Mouse (Mus musculus): ENCODE measurements around the gene Cdv3.

Gene Cdv3

DNA sequence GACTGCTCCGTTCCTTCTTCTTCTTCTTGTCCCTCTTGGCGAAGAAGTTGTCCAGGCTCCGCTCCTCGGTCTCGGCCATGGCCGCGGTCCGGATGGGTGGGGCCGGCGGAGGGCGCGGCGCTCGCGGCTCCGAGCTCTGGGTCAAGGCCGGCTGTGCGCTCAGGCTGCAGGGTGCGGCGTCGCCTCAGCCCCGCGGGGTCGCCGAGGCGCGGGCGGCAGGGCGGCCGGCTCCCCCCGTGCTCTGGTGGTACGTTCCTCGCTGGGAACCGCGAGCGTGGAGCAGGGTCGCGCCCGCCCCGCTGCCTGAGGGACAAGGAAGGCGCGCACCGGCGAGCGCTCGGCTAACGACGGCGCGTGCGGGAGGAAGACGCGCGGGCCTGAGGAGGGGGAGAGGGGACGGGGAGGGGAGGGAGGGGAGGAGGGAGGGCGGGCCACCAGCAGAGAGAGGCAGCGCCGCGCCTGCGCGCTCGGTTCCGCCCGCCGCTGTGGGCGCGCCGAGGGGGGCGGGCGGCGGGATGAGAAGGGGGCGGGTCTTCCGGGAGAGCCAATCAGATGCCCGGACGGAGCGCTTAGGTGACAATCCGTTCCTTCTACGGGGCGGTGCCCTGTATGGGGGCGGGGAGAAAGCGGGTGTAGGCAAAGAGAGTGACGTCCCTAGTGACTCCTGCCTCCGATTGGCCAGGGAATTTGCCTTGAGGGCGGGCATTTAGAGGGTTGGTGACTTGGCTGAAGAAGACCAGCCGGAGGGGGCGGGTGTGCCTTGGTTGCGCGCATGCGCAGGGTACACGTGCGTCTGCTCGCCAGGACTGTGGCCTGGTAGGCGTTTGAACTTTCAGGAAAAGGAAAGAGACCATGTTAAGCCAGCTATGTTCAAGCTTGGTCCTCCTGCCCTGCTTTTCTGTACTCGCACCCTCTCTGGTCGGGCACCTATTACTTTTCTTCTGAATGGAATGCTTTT, at the start of gene Cdv3:
TSS of gene Cdv3 (minus strand) at position 551 of the 958 bp plus-strand sequence.
- peak; percentile 100 for DNase-seq

GRCm38 (mm10) chr9:103413457-103413856, 47.8 kb upstream of the Cdv3 start:
- no peak for DNase-seq

- DNase-seq = no peak
These were observed 43.5 kb upstream of the Cdv3 start for GRCm38 (mm10) chr9:103409119-103409518.

GRCm38 (mm10) chr9:103408136-103408777, 42.6 kb upstream of the Cdv3 start:
- no peak for DNase-seq

GRCm38 (mm10) chr9:103403331-103403973, 37.8 kb upstream of the Cdv3 start:
- no peak for DNase-seq

GRCm38 (mm10) chr9:103398509-103399157, 33.0 kb upstream of the Cdv3 start:
- peak; percentile 10 for DNase-seq

GRCm38 (mm10) chr9:103393256-103393655, 27.6 kb upstream of the Cdv3 start:
- DNase-seq = no peak

- DNase-seq = no peak
These were observed 26.2 kb upstream of the Cdv3 start for GRCm38 (mm10) chr9:103391796-103392372.

GRCm38 (mm10) chr9:103389261-103389660, 23.6 kb upstream of the Cdv3 start:
- DNase-seq = no peak

- DNase-seq = no peak
These were observed 21.5 kb upstream of the Cdv3 start for GRCm38 (mm10) chr9:103387011-103387653.

GRCm38 (mm10) chr9:103386573-103386972, 20.9 kb upstream of the Cdv3 start:
- no peak for DNase-seq

- no peak for DNase-seq
These were observed 20.0 kb upstream of the Cdv3 start for GRCm38 (mm10) chr9:103385600-103385999.

DNA sequence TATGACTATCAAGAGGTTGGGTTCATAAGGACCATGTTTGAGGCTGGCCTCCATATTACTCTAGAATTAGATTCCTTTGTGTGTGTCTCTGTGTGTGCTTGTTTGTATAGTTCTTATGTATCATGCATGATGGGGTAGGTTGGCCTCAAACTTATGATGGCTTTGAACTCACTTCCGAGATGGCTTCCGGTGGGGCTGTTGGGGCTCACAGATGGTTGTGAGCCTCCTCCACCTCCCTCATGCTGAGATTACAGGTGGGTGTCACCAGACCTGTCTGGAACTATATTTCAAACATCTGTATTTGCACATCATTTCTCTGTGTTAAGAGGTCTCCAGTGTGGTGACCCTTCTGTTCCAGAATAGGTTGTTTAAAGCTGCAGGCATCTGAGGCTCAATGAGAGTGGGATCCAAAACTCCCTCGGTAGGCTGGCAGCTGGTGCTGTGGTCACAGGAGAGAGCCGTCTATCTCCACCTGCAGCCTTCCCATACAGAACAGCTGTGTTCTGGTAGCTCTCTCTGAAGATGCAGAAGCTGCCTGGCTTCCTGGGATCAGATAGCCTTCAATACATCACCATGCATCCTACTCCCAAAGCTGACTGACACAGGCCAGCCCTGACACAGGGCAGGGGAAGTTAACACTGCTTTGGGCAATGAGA, 18.6 kb upstream of the Cdv3 start:
- no peak for DNase-seq

DNA sequence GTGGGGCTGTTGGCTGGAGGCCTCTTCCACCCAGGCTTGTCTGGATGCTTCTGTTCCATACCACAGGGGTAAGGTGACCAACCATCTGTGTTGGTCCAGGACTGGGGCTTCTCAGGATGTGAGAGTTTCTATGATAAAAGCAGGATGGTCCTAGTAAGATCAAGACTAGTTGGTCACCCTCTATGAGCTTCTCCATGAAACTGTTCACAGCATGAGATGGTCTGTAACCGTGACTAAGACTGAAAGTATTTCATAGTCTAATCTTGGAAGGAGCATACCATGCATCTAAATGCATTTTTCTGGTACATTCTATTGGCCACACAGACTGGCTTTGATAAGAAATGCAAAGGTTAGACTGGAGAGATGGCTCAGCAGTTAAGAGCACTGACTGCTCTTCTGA, 17.9 kb upstream of the Cdv3 start:
- no peak for DNase-seq

GRCm38 (mm10) chr9:103382989-103383388, 17.3 kb upstream of the Cdv3 start:
- DNase-seq = no peak

- no peak for DNase-seq
These were observed 14.9 kb upstream of the Cdv3 start for GRCm38 (mm10) chr9:103380566-103380965.

DNA sequence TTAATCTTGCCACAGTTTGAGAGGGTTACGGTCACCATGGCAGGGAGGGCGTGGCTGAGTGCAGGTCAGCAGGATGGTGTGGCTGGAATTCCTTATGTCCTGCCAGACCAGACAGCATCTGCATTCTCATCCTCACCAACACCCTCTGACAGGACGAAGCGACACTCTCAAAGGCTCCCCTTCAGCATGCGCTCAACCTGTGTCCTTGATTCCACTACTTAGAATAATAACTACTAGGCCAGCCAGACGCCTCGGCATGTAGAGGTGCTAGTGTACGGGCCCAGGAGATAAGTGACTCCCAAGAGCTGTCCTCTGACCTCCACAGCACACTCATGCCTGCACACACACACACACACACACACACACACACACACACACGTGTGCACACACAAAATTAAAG, 13.6 kb upstream of the Cdv3 start:
- no peak for DNase-seq

DNA sequence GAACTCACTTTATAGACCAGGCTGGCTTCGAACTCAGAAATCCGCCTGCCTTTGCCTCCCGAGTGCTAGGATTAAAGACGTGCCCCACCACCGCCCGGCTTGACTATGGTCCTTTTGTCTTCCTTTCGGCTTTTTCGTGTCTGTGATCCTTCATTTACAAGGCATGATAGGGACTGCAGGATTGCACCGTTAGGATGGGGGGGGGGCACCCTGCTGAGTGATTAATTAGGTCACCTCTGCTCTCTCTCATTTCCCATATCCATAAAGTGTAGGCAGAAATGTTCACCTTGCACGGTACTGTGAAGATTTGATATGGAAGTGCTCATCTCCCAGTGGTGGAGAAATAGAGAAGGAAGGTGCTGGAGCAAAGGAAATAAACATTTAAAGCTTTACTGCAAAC, 13.0 kb upstream of the Cdv3 start:
- DNase-seq = no peak

- no peak for DNase-seq
These were observed 11.0 kb upstream of the Cdv3 start for GRCm38 (mm10) chr9:103376346-103377320.

DNA sequence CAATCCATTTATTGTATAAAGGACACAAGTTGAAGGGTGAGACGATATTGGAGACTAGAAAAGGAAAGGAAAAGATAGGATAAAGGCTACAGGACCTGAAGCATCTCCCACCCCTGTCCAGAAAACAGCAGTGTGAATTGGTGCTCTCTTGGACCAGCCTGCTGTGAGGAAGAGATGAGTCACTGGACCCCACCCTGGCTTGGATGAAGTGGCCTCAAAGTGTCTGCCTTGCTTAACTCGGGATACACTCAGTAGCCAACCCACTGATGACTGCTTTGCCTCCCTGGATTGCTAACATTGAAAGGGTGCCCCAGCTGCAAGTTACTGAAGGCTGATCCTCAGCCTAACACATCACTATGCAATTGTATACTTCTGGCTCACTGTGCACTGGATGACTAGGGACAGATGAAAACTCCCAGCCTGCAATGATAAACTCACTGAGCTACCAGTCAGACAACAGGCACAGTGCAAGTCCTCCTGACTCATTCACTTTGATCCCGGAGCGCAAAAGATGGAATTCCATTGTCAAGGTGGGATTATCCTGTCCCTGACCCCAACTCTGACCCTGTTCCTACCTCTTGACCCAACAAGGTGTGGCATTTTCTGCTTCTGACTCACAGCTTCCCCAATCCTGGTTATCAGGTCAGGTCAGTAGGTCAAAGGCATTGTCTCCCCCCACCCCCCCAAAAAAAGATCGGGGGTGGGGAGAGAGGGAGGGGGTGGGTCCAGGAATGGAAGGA, 6.8 kb upstream of the Cdv3 start:
- no peak for DNase-seq

Measured in right cerebral cortex, adult 18-20 months (tissue).